Mouse (Mus musculus) urinary bladder, postnatal 25 days (tissue): ENCODE results near the gene 4932438A13Rik.

ENCODE experiments used
- DNase-seq: peaks from one replicate; pipeline ENCODE4 v3.0.0; 2022; ENCODE audit warnings: low spot score

4932438A13Rik gene

DNA sequence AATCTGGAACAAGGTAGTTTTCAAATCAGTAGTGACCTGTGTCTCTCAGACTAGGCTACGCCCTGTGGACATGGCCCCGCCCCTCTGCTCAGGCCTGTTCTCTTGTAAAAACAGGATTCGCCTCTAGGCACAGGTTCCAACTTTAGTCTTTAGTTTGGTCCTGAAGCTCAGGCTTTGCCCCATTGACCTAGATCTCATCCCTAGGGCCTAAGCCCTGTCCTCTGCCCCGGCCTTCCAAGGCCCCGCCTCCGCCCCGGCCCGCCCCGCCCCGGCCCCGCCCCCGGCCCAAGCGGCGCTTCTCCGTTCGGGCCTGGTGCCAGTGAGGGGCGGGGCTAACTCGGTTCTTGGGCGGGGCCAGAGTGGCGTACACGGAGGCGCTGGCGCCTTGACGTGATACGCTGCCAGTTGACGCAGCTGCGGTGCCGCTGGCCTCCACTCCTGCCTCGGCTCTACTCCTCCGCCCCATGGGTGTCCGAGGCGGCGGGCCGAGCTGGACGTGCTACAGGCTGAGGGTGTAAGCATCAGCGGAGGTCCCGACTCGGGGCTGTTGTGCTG lies at the start of gene 4932438A13Rik:
Gene 4932438A13Rik, plus strand, starts transcription at position 384 of the 555 bp plus-strand sequence.
- DNase-seq = peak; percentile 100

DNA sequence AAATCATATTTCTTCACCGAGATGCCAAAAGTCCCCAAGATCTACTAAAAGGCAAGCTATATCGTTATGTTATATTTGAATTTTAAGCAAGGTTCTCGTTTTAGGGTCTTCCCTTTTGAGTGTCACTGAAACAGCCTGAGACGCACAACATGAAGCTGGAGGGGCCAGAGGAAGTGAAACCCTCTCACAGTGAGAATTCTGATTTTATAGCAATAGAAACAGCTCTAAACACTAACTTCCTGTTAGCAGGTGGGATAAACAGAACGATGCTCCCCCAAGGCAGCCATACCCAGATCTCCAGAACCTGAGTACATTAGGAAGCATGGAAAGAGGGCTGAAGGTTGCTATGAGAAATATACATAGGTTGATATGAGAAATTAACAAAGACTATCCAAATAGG lies 46.3 kb upstream of the 4932438A13Rik start:
- no peak for DNase-seq

DNA sequence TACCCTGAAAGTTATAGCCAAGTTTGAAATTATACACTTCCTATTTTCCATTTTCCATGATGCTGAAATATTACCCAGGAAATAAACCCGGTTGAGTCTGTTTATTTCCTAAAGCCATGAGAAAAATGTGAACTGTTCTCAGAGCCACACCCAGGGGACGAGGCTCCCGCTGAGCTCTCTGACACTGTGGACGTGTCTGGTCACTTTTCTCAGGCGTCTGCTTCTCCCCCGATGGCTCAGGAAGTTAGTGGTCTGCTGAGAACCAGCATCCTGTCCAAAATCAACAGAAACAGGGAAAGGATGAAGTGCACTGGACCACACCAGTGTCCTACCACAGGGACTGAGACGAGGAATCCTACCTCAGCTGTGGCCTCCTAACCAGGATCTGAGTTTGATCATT lies 43.5 kb upstream of the 4932438A13Rik start:
- DNase-seq = no peak

DNA sequence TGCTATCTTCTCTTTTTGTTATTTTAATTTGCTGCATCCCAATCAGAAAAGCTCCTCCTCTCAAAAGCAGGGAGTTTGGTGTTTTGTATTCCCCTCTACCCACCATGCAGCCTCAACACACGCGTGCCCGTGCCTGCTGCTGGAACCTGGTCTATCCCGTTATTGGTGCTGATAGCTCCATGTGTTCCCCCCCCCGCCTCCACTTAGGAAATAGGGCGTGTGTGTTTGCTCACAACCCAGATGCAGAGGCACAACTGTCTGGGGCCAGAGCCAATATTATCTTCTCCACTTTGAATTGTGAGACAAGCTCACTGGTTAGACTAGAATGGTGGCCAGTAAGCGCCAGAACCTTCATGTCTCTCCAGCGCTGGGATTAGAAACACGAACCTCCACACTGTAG lies 41.9 kb upstream of the 4932438A13Rik start:
- no peak for DNase-seq

DNA sequence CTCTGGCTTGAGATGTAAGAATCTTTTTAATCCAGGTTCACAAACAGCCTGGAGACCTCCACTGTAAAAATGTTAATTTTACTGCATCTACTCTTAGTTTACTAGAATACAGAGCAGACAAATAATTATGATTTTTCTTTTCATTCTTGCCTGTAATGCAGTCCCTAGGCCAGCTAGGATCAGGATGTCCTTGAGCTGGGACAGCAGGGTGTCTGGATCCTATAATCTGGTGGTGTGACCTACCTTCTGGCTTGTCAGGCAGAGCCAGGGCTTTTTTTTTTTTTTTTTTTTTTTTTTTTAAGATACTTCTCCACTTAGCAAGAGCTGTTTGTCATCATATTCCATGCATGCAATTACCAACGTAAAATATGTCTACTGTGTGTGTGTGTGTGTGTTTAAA lies 37.8 kb upstream of the 4932438A13Rik start:
- DNase-seq = no peak

DNA sequence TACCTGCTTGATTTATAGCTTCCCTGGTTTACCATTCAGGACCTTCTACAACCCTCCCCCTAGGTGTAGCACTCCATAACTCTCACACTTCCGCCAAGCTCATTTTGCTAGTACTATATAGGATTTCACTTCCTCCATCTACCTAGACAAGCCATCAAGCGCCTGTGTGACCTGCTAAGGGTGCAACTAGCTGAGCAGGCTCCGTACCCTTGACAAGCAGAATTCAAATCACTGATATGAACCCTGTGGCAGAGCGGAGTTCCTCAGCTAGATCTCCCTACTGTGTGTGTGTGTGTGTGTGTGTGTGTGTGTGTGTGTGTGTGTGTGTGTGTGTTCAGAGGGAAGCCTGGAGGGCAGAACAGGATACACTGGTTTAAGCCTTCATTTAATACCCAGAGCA lies 37.4 kb upstream of the 4932438A13Rik start:
- no peak for DNase-seq

DNA sequence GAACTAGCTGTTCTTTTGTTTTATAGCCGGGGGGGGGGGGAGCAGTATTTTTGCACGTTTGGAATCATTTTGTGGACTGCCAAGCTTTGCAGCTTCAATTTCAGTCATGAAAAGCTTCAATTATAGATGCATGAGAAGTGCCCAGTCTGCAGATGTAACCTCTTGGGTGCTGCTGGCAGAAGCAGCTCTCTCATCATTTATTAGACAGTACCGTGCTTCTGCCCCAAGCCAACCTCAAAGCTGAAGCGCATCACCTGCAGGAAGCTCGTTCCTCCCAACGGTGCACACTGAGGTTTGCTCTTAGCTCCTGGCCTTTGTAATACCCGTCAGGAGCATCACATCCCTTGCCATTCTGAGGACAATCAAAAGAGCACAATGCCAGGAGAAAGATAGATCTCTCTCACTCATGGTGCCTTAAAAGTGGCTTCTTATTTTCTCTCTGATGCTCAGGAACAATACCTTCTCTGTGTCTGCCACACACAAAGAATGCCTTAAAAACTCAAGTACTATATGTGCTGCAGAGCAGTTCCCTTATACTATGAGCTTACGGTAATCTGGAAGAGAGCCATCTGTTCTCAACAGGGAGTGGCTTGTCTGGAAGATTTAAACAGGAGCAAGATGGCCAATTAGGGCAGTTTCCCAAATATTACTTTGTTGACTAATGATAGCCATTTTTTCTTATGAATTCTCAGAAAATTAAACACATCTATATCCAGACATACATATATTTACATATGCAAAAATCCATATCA lies 35.5 kb upstream of the 4932438A13Rik start:
- no peak for DNase-seq

DNA sequence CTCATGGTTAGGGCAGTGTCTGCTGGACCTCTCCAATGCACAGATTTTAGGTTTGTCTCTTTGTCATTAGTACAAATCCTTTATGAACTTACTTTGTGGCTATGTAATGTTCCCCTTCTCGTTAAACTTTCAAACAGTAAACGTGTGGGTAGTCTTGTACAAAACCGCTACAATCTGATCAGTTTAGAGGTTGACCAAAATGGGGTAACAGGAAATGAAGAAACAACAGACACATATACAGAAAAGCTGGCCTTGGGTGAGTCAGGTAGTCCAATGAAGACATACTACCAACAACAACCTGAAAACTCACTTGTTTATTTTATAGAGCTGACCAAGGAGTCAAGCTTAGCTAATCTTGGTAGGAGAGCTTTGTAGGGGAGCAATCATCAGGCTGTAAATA lies 32.7 kb upstream of the 4932438A13Rik start:
- DNase-seq = no peak

DNA sequence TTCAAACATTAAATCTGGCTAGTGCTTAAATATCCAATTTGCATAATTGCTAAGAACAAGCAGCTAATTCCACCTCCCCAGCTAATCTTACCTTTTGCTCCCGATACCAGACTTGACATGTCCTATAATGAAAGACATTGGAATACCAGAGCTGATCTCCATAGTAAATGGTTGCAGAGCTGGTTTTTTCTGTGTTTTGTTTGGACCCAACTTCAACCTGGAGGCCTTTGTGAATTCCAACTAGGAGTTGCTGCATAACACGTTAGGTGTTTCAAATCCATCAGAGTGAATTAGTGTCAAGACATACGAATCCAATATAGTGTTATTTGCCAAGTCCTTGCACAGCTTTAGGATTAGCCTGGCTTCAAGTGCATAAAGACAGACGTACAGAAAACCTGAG lies 28.5 kb upstream of the 4932438A13Rik start:
- DNase-seq = no peak

DNA sequence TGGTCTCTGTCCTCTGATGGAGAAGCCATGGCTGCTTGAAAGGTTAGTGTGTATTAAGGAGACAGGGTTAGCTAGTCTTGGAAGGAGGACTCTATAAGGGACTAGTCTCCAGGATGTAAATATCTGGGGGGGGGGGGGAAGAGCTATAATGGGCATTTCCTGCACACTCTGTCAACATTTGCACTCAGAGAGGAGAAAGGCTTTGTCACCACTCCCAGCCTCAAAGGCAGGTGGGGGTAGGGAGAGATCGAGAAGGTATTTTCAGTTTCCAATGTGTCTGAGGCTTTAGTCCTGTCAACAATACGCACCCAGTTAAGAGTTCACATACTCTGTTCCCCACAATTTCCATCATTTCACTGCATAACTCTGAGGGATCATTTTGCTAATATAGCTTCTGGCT lies 28.1 kb upstream of the 4932438A13Rik start:
- DNase-seq = no peak

DNA sequence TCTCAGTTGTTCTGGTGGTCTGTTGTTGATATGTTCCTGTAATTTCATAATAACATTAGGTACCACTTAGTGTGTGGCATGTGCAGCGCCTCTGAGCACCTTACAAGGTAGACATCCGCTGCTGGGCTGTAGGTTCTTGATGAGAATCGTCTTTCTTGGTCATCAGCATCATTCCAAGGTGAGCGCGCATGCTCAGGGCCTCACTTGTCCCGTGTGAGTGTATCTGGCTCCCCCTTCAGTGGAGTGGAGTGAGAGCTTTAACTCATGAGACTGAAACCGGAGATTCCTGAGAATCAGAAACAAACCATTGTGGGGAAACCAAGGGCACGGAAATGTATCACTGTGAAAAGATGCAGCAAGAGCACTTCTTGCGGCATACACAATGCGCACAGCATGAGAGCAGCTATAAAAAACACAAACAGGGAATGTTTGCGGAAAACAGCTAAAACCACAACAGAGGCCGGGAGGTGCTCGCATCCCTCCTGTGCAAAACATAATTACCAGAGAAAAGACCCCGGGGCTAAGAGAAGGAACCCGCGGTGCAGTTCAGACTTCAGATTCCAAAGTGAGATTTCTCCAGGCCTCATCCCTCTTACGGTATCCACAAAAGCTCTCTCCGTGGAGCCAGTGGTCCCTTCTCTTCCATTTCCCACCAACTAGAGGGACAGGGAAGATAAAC lies 27.2 kb upstream of the 4932438A13Rik start:
- DNase-seq = no peak

DNA sequence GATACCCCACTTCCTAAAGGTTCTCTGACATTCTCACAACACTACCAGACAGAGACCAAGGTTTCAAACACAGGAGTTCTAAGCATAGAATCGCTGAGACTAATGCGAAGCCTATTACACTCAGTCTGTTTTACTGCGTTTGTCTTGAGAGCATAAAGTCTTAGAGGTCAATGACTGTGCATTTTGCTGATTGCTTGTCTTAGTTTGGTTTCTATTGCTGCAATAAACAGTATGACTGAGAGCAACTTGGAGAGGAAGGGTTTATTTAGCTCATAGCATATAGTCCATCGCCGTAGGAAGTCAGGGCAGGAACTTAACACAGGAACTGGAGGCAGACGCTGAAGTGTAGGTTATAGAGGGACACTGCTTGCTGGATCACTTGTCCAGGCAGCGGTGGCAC lies 26.1 kb upstream of the 4932438A13Rik start:
- DNase-seq = no peak

DNA sequence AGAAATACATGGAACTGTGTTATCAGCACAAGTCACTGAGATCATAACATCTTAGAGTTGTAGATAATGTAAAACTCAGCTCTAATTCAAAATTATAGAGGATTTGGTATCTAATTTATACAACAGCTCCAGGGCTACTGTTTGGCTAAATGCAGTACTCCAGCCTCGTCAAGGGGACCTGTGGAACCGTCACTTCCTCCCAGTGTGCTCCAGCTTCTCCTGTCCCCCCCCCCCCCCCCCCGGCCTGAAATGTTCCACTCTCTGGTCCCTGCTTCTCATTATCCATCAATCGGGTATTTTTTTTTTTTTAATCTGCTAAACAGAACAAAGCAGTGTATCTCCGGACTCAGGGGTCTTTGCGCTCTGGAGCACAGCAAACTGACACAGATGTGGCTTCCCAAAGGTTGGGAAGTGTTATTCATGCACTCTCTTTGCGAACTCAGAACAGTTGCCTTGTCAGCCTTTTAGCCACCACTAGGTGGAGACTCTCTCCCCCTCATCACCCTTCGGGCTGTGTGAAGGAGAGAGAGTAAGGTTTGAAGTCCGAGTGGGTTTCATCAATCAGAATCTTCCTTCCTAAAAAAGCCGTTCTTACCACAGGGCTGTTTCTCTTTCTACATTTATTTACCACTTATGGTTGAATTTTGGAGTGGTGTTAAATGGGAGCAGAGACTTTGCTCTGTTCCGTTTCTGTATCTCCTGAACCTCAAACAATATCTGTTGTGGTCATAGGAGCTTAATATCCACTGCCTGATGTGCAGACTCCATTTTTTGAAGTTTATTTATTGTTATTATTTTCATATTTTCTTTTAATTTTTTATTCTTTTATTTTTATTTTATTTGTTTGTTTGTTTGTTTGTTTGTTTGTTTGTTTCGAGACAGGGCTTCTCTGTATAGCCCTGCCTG lies 22.0 kb upstream of the 4932438A13Rik start:
- DNase-seq = peak; percentile 36

DNA sequence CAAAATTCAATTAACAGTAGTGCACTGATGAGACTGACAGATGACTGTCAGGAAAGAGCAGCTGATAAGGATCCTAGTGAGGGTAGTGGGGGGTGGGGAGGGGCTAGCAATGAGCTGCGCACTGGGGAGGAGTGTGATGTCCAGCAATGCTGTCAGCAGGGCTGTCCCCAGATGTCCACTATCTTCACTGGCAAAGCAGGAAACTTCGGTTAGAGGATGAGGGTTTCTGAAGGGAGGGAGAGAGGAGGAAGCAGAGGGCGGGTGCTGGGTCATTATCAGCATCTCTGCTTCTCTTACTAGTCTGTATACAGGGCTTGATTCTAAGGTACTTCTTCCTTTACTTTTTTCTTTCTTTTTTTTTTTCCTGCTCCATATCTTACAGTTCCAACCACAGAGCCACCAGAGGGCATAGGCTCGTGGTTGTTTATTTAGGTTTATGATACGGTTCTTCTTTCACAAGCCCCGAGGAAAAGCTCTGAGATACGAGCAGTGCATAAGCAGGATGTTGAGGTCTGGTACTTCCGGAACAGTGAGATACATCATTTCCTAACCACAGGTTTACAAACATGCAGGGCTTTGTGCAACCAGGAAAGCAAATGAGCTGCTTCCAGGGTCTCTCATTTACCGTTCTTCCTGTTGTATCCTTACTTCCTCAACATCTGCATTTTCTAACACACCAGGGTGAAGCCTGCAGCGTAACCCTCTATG lies 9.0 kb upstream of the 4932438A13Rik start:
- DNase-seq = no peak

DNA sequence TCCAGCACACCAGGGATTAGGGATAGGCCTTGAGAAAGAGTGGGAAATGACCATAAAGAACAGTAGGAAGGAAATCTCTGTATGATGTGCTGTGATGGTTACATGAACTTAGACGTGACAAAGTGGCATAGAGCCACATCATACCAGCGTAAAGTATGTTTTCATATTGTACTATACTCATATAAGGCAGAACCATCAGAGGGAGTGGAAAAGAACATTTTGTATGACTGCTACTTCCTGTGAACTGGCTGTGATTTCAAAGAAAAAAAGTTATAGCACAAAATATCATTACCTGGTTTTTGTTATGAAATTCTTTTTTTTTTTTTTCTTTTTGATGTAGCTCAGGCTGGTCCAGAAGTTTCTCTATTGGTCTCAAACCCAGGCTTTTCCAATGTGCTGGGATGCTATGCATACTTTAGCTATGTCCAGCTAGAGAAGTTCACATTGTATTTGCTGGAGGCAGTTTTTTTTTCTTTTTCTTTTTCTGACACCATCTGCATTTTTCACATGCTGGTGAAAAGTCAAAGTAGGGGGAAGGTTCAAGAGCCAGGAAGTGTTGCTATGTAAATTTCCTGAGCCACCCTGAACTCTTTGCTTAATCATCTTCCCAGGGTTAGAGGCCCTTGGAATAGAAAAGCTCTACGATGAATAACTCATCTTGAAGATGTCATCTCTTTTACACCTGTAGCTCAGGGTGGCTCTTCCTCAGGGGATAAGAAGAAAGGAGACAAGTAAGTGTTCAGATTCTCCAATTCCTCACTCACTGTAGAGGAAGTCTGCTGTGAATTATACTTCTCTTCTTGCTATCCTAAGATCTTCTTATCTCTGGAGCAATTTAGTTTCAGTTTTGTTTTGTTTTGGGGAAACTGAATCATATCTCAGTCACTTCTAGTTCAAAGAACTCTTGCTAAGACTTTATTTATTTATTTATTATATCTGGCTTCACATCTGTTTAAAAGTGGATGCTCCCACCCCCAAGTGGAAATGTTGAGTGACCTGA lies 1.2 kb upstream of the 4932438A13Rik start:
- DNase-seq = no peak

DNA sequence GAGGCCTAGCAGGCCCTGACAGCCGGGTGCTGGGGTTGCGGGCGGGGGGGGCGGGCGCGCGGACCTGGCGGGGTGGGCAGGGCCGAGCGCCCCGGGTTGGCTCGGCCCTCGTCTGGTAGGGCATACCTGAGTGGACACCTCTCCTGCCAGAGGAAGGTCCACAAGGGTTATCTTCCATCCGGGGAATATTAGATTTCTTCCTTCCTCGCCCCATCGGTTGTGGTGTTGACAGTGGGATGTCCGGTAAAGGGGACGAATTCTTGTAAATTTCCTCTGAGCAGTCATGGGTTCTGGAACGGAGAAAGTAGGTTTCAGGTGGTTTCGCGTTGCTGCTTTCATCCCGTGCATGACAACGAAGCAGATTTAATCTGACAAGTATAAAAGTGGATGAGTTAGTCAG lies 523 bp downstream of the 4932438A13Rik start:
- no peak for DNase-seq

DNA sequence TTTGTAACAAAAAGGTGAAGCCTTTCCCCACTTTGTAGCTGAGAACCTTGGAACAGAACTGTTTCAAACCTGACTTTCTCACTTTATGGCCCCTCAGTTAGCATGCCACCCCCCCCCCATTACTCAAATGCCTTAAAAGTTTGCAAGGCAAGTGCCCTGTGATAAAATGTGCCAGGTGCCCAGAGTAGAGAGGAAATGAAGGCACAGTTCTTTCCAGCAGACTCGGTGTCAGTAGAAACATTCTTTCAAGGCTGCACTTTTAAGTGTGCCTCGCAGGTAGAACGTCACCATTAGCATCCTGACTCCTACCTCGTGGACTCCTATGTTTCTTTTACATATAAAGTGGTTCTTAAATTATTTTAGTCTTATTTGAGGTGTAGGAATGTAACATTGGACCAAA lies 977 bp downstream of the 4932438A13Rik start:
- DNase-seq = no peak

DNA sequence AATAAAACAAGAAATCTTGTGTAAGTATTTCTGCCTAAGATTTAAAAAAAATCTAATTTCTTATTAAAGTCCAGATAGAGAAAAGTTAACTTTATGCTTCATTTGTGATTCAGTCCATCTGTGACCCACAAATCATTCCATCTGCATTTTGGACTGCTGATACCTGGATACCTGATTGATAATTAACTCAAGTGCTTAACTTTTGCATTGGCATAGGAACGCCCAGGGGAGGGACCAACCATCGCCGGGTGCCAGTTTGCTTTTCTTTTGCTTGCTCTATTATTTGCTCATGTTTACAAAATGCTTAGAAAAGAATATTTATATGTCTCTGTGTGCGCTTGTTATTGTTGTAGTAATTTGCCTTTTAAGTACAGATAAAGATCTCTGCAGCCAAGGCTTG lies 1.6 kb downstream of the 4932438A13Rik start:
- no peak for DNase-seq

DNA sequence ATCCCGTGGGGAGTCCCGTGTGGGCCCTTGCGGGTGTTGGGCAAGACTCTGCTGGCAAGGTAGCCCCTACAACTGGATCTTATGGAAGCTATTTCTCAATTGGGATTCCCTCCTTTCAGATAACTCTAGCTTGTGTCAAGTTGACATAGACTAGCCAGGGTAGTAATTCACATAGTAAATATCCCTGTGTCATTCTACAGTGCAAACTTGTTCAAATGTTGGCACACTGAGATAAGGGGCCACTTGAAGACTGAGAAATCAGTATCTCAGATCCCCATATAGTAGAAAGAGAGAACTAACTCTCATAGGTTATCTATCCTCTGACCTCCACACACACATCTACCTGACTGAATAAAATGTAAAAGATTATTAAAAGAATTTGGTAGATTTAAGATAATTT lies 42.5 kb downstream of the 4932438A13Rik start:
- no peak for DNase-seq

DNA sequence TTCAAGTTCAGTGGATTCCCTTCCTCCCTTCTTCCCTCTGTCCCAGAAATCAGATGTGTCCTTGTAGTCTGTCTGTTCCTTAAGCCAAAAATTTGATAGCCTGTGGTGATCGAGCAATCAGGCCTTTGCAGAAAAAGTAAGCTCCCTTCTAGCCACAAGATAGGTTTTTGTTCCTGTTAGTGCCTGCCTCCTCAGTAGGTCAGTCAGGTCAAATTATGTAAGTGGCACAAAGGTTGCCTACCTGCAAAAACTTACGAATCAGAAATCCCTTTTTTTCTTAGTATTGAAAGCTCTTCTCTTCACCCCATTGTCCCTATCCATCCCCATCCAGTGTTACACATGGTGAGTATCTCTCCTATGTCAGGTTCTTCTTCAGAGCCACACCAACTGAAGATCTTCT lies 54.9 kb downstream of the 4932438A13Rik start:
- DNase-seq = no peak

DNA sequence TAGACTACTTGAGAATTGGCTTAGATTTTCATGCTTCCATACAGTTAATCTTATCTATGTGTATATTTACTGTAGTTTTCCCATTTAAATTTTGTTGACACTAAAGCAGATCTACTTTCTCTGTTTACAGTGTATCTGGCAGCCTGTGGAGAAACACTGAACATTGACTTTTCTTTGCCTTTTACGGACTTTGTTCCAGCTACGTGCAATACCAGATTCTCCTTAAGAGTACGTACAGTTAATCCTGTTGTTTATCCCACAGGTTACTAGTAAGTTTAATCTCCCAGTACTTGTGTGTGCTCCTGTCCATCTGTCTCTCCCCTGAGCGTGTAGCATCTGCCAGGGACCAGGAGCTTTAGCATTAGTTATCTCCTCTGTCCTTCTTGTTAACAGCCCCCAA lies 55.4 kb downstream of the 4932438A13Rik start:
- no peak for DNase-seq
